Mouse (Mus musculus) common myeloid progenitor, adult 5-6 weeks (primary cell): ENCODE results near the gene Enpp5. TPM values are rescaled to one million over a fixed set of nuclear protein-coding genes. Genes with fewer than 3 reads are reported as not detected.

Experiments used
- ATAC-seq: replicated peaks from 2 replicates; pipeline ENCODE4 v1.8.0; 2016; ENCODE audit warnings: low read depth, mild to moderate bottlenecking, moderate TSS enrichment, inconsistent platforms; ENCODE audit not compliant: poor library complexity, severe bottlenecking
- total RNA-seq: library from RNA; stranded (forward); fragments of 200-1000, 187-1606 nt; gene quantifications from 2 replicates; pipeline ENCODE4 v1.2.3, GENCODE M21; 2017

Gene Enpp5
- total RNA-seq, 1 experiment from 2014 or later, result 13.1 TPM

GRCm38 (mm10) chr17:44088226-44088625, 9.6 kb downstream of the Enpp5 start:
- ATAC-seq, result peak; percentile 74

DNA sequence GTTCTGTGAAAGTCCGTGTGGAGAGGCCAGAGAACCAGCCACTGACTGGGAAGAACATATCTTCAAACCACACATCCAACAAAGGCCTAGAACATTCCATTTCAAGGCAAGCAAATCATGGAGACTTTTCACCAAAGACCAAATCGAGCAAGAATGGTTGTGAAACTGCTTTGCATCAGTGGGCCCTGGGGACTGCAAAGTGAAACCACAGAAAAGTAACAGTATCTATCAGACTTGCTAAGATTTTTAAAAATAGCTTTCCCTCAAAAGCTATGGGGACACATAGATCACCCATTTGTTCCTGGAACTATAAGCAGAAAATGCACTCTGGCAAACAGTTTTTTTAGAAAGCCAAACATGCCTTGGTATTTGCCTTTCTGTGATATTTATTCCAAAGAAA, 12.3 kb downstream of the Enpp5 start:
- no peak for ATAC-seq

DNA sequence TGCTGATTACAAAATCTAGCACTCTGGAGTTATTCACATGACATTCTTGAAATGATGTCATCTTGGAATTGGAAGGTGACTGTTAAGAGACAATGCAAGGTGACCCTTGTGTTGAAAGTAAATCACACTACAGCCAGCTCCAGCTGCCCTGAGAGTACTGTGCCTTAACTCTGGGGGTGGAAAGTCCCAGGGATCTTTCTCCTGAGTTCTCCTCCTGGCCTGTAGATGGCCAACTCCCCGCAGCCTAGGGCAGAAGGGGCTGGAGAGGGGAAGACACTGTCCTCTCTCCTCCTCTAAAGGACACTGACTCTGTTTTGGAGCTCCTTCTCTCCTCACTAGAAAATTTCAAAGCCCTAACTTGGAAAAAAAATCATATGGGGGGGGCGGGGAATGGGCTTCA, 12.9 kb downstream of the Enpp5 start:
- peak; percentile 54; the same call in 1 of the 2 replicates for ATAC-seq

DNA sequence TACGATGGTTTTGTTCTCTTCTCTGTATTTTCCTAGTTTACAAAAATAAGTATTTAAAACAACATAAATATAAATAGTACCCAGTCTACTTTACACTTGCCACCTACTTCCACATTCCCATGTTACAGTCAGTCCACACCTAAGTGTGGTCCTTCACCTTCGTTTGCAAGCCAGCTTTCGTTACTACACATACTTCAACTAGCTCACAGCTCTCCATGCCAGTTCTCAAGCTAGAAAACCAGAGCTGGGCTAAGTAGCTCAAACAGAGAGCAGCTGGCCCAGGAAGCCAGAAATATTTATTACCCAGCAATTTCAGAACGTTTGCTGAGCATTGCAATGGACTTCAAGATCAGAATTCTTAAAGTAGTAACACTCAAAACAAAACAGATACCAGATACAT, 21.9 kb downstream of the Enpp5 start:
- ATAC-seq, result no peak

DNA sequence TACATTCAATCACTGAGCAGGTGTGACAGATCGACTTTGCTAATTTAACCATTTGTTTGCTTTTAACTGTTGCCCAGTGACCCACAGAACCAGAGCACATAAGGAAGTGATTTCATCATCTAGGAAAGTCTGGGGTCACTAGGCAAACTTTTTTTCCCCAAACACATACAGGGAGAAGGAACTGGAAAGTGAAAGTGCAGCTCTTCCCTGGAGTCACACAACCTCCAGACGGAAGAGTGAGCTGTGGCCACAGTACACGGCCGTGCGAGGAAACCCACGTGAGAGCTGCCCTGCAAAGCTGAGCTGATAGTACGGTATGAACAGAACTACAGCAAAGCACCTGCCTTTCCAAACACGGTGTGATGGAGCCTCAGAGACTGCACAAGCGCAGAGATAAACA, 22.3 kb downstream of the Enpp5 start:
- peak; percentile 40 for ATAC-seq

DNA sequence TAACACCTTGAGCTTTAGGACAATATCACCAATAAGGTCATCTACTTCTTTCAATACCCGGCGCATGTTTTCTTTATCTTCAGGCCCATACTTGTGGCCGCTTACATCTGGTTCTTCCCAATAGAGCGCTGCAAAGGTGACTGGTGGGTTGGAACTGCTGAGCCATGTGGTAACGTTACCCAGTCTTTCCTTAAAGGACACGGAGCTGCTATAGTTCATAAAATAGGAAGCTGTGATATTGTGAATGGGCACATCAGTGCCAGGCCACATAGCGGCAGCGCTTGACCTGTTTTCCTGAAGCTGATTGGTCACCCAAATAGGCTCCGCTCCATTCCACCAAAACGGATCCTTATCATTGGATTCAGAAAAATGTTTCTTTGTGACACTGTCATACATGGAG, 23.3 kb downstream of the Enpp5 start:
- ATAC-seq, result no peak

- peak; percentile 90 for ATAC-seq
Observed at GRCm38 (mm10) chr17:44105287-44106138, 26.9 kb downstream of the Enpp5 start, which contains the start of gene Enpp4. Enpp4 (minus strand) TSS chr17:44105809.

GRCm38 (mm10) chr17:44108331-44108730, 29.7 kb downstream of the Enpp5 start:
- ATAC-seq, result no peak

DNA sequence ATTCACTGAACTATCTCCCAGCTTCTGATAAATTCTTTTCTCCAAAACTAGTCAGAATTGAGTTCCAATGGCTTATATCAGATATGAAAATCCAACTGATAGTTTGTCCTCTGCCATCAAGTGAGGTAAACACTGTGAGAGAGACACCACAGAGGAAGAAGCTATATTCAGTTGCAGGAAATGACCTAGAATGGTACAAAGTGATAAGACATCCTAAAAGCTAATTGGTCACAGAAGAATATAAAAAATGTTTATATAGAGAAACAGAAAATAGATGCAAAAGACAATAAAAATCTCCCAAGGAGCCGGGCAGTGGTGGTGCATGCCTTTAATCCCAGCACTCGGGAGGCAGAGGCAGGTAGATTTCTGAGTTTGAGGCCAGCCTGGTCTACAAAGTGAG, 38.0 kb downstream of the Enpp5 start:
- peak; percentile 58 for ATAC-seq

DNA sequence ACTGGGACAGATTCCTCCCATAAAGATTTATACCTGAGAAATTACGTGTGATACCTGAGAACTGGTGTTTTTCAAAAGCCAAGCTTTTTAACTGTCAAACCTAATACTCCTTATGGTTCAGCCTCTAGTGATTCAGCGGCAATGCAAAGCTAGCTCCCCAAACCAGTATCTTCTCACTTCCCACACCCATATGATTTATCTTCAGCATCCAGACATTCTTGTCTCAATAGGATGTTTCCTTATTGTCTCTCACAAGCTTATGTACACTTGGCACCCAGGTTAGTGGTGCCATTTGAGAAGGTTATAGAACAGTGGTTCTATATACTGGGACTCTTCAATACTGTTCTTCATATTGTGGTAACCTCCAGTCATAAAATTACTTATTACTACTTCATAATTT, 39.1 kb downstream of the Enpp5 start:
- ATAC-seq, result no peak

- ATAC-seq, result no peak
Observed at GRCm38 (mm10) chr17:44118231-44118630, 39.6 kb downstream of the Enpp5 start.

DNA sequence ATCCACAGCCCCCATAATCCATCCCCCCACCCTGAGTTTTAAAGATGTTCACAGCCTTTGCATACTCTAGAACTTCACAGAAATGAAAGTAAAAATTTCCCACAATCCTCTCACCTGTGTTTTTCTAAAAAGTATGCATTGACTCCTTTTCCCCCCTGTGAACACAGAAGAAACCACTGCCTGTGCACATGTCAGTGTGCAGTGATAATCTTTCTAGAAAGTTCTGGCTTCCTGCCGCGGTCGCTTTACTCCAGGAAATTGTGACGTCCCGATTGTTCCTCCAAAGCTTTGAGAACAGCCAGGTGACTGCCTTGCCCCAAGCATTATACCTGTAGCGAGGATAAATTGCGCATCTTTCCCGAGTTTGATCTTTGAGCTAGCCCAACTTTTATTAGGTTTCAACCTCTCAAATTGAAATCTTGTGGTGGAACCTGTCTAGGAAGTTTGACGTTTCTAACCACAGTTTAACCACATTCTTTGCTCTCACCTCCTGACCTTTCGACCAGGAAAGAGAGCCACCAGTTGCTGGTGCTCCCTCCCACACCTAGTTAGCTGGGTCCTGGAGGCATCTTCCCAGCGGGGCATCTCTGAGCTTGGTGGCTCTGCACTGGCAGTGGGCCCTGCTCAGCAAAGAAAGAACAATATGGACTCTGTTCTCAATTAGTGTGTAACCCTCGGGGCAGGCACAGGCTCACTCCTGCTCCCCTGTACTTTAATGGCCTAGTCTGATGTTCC, 42.9 kb downstream of the Enpp5 start:
- peak; percentile 39; the same call in 1 of the 2 replicates for ATAC-seq

GRCm38 (mm10) chr17:44129092-44129750, 50.6 kb downstream of the Enpp5 start:
- ATAC-seq, result peak; percentile 72

- peak; percentile 61 for ATAC-seq
Observed at GRCm38 (mm10) chr17:44130429-44130828, 51.8 kb downstream of the Enpp5 start.

GRCm38 (mm10) chr17:44134106-44134505, 55.5 kb downstream of the Enpp5 start:
- ATAC-seq, result peak; percentile 30

DNA sequence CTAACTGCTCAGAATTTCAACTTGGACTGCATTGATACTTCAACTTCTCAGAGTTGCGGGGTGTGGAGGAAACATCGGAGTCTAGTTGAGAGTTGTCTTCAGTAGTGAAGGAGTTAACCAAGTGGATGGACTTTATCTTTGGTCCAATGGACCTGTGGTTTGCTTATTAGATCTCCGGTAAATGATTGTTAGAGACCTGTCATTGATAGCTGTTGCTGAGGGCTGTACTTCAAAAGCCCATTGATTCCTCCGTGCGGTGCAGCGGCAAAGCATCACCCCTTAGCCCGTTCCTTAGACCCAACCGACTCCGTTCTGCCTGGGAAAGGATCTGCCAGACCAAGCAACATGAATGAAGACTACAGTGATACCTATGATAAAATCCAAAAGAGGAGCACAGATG, 55.9 kb downstream of the Enpp5 start:
- ATAC-seq, result no peak

GRCm38 (mm10) chr17:44136018-44136417, 57.4 kb downstream of the Enpp5 start:
- ATAC-seq, result no peak
